Mouse (Mus musculus) adrenal gland, postnatal 25 days (tissue): ENCODE measurements around the gene Itga7. TPM values are rescaled to one million over a fixed set of nuclear protein-coding genes. Genes with fewer than 3 reads are reported as not detected.

Experiments used
- DNase-seq: peaks from one replicate; pipeline ENCODE4 v3.0.0; 2021; ENCODE audit warnings: mixed read lengths
- total RNA-seq: library from RNA; stranded (reverse); gene quantifications from 2 replicates; pipeline ENCODE4 v1.2.3, GENCODE M21; 2021

Gene Itga7
- total RNA-seq, 1 experiment from 2014 or later = 9.6 TPM

- DNase-seq = no peak
Measured at GRCm38 (mm10) chr10:128911430-128911829, 22.2 kb upstream of the Itga7 start.

- DNase-seq = no peak
Measured at GRCm38 (mm10) chr10:128912268-128912667, 21.4 kb upstream of the Itga7 start.

DNA sequence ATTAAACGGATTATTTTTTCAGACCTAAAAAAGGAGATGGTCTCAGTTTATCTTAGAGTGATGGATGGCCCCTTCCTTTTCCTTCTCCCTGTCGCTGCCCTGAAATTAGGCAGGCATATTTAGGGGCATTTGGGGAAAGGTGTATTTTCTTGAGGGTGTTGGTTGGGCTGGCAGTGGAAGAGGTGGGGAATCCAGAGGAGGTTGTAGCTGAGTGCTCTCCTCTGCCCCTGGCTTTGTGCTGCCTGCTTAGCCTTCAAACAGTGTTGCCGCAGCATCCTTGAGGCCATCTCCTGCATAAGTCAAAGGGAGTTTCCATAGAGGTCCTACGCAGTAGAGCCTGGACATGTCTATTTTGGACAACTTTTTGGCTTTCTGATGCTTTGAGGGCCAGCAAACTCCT is 20.8 kb upstream of the Itga7 start:
- no peak for DNase-seq

DNA sequence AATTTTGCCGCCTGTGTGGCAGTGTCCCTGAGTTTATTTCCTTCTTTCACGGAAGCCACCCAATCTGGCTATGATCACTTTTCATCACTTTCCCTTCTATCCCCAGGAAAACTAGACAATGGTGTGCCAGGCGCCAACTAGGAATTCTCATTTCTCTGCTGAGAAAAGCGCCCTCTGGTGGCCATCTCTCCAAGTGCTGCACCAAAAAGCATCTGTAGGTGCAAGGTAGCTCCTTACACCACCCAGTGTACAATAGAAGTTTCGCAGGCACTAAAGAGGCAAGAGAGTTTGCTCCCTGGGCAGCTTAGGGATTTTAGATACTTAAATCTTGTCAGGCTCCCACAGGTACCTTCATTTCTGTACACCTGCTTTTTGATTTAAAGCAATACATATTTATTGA is 20.4 kb upstream of the Itga7 start:
- peak; percentile 89 for DNase-seq

- no peak for DNase-seq
Measured at GRCm38 (mm10) chr10:128913696-128914095, 19.9 kb upstream of the Itga7 start.

DNA sequence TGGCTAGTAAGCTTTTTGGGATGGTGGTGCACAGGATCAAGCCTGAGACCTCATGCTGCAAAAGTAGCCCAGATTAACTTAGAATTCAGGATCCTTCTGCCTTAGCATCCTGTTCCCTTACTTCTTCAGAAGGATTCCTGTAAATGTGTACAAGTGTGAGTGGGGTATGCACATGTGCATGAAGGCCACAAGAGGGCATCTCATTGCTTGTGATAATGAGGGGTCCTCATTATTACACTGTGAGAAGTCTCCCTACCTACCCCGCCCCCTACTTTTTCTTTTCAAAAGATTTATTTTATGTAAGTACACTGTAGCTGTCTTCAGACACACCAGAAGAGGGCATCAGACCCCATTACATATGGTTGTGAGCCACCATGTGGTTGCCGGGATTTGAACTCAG is 18.1 kb upstream of the Itga7 start:
- DNase-seq = no peak

GRCm38 (mm10) chr10:128916665-128917064 is 17.0 kb upstream of the Itga7 start:
- no peak for DNase-seq

- DNase-seq = no peak
Measured at GRCm38 (mm10) chr10:128917400-128917799, 16.2 kb upstream of the Itga7 start.

DNA sequence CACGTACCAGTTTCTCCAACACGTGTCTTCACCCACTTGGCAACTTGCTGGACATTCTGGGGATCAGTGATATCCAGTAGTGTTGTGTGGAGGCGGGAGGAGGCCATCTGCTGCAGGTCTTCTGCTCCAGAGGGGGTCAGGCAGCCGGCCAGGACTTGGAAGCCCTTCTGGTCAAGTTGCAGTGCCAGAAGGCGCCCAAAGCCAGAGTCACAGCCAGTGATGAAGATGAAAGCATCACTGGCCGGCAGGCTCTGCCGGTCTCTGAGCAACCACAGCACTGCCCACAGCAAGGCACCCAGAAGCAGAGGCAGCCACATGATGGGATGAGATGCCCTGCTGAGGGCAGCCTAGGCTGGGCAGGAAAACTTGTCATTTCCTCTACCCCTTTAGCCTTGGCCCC is 15.4 kb upstream of the Itga7 start:
- DNase-seq = peak; percentile 47

GRCm38 (mm10) chr10:128919203-128919631 is 14.4 kb upstream of the Itga7 start:
- DNase-seq = no peak

- no peak for DNase-seq
Measured at GRCm38 (mm10) chr10:128919966-128920365, 13.7 kb upstream of the Itga7 start.

GRCm38 (mm10) chr10:128920736-128921161 is 12.9 kb upstream of the Itga7 start:
- DNase-seq = no peak

DNA sequence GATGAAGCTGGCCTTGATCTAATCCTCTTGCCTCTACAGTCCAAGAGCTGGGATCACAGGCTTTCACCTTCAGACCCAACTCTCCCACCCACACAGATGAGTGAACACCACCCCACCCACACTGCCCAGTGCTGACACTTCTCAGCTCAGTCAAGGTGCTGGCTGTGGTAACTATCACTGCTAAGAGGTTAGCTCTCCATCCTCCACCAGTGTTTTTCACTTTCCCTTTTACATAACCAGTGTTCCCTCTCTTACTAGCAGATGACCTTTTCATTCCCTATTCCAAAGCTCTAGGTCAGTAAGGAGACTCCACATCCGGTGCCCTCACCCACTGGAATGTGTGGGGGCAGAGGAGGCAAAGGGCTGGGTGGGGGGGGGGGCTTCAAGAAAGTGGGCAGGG is 12.4 kb upstream of the Itga7 start:
- no peak for DNase-seq

GRCm38 (mm10) chr10:128921883-128922821 is 11.5 kb upstream of the Itga7 start:
- DNase-seq = peak; percentile 50

DNA sequence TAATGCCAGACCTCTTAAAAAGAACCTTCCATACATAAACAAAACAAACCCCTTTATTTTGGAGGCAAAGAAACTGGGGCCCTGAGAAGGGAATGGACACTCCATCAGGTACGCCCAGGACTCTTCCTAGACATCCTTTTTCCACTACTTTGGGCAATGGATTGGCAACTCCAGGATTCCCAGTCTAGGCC is 10.9 kb upstream of the Itga7 start, which contains the start of gene Rdh5:
Gene Rdh5 (minus strand): TSS at position 67 of the 191 bp plus-strand sequence.
- DNase-seq = no peak

DNA sequence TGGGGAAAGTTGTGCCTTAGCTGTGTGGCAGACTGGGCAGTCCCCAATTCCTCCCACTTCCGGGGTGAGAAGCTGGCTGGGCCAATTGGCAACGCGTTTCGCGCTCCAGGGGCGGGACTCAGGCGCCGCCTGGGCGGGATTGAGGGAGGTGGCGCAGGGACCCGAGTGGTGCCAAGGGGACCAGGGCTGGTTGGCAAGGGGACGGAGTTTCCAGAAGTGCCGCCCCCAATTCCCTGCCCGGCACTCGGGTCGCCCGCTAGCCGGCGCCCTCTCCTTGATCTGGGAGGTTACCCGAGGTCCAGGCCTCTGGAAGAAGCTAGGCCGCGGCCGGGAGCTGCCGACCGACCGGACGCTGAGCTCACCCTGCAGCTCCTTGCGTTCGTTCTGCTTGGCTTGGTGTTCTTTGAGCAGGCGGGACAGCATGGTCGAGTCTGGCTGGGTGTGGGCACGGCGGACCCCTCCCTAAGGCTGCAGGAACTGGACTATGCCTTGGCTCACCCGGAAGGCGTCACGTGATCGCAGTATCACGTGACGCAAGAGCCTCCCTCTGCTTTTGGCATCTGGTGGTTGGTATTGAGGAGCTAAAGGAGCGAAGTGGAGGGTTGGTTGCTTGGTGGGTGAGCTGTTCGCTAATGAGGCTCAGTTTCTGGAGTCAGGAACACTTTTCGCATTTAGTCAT is 10.5 kb upstream of the Itga7 start:
- peak; percentile 98 for DNase-seq

- DNase-seq = no peak
Measured at GRCm38 (mm10) chr10:128923935-128924334, 9.7 kb upstream of the Itga7 start, which contains the start of gene Bloc1s1. Gene Bloc1s1, minus strand, starts transcription at chr10:128924035.

DNA sequence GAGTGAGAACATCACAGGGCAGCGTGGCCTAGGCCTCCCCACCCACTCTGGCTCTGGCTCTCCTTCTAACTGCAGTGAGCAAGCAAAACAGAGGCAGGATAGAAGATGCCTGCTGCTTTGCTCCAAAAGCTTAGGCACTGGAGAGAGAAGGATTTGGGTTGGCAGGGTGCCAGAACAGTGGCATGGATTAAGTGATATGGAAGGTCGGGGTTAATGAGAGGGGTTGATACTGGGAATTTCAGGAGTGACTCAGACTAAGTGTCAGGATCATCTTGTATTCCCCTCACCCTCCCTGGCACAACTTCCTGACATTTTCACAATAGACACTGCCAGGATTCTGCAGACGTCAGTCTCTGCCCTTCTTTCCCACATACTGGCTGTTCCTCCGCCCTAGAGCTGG is 5.3 kb upstream of the Itga7 start:
- DNase-seq = no peak

GRCm38 (mm10) chr10:128929638-128930378 is 3.8 kb upstream of the Itga7 start:
- no peak for DNase-seq

- DNase-seq = no peak
Measured at GRCm38 (mm10) chr10:128931441-128931840, 2.2 kb upstream of the Itga7 start.

DNA sequence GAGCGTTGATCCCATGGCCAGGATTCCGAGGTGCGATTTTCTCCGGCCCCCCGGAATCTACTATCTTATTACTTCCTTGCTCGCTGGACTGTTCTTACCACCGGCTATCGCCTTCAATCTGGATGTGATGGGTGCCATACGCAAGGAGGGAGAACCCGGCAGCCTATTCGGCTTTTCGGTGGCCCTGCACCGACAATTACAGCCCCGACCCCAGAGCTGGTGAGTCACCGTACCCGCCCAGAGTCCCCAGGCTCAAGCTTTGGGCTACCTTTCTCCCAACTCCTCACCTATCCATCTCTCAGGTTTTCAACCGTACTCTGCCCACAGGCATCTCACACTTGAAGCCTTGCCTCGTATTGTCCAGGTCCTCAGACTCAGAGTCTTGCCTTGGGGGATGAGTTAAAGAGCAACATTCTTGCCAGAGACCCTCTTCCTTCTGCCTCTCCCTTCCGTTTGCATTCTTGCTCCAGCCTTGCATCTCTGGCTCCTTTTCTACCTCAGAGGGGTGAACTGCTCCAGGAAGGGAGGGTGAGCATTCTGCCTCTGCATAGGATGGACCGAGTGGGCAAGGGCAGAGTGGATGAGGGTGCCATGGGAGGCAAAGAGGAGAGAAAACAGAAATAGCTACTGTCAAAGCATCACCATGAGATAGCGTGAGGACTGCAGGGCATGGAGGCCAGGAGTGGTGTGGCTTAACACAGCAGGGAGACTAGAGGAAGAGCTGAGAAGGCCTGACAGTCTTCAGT is 531 bp downstream of the Itga7 start:
- no peak for DNase-seq
